Mouse (Mus musculus) c-Kit-positive CD71-positive TER-119-positive erythroid progenitor cells, embryonic 14.5 days (primary cell): ENCODE data around the gene Gpr83.
"Not testable (repeated sequence)": the region's sequence is repeated elsewhere in the genome, so short reads cannot be mapped to it uniquely, and the experiment has no call there.

Source experiments
- DNase-seq: peaks from one replicate; pipeline ENCODE4 v3.0.0-alpha.2; 2013; ENCODE audit warnings: low spot score

Gpr83 gene

GRCm38 (mm10) chr9:14870377-14870776 is 10.4 kb downstream of the Gpr83 start:
- DNase-seq: no peak

- no peak for DNase-seq
Observed at GRCm38 (mm10) chr9:14870802-14871201, 10.8 kb downstream of the Gpr83 start.

DNA sequence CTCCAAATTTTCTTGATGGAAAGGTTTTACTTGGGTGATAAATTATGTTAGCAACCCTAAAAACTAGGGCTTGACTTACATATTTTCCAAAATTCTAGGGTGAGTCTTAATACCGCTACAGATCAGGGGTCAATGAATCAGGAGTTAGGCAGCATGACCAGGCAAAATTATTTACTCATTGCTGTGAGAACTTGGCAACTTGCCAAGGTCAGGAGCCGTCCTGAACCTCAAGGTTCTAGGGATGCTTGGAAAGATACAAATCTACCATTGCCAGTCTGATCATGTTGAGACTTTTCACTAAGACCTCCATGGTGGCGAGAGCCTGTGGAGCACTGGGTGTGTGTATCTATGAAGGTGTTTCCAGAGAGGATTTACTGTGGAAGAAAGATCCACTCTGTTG is 11.5 kb downstream of the Gpr83 start:
- DNase-seq: no peak

GRCm38 (mm10) chr9:14872181-14872930 is 12.3 kb downstream of the Gpr83 start:
- DNase-seq: no peak

- DNase-seq: no peak
Observed at GRCm38 (mm10) chr9:14875743-14876507, 15.9 kb downstream of the Gpr83 start.

- DNase-seq: not testable (repeated sequence)
Observed at GRCm38 (mm10) chr9:14876566-14876965, 16.6 kb downstream of the Gpr83 start.

DNA sequence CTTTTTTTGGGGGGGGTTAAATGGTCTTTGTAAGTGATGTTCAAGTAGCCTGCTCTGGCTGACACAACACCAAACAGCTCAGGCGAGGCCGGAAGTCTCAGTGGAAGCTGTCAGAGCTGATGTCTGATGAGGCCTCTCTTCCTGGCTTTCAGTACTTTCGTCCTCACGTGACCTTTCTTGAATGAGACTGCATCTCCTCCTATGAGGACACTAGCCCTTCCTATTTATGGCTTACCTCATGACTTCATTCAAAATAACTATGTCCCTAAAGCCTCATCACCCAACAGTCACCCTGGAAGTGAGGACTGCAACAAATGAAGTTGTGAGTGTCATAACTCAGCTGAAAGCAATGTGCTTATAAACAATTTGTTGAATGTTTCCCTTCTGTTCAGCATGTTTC is 24.6 kb downstream of the Gpr83 start:
- no peak for DNase-seq

DNA sequence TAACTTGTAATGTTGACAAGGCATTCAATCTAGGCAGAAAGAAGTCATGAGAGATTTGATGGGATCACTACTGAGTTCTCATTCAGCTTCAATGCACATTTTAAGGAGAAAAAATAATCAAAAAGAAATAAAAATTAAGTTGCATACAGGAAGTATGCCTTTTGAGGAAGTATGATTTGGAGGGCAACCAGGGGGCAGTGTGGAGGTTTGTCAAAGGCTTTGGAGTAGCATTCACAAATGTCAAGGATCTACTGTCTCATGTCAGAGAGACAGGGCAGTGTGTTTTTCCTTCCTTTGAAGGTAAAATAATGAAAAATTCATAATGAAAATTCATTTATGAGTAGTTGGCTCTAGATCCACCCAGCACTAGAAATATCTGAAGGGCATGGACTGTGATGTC is 25.1 kb downstream of the Gpr83 start:
- no peak for DNase-seq

- no peak for DNase-seq
Observed at GRCm38 (mm10) chr9:14885954-14886353, 25.9 kb downstream of the Gpr83 start.

DNA sequence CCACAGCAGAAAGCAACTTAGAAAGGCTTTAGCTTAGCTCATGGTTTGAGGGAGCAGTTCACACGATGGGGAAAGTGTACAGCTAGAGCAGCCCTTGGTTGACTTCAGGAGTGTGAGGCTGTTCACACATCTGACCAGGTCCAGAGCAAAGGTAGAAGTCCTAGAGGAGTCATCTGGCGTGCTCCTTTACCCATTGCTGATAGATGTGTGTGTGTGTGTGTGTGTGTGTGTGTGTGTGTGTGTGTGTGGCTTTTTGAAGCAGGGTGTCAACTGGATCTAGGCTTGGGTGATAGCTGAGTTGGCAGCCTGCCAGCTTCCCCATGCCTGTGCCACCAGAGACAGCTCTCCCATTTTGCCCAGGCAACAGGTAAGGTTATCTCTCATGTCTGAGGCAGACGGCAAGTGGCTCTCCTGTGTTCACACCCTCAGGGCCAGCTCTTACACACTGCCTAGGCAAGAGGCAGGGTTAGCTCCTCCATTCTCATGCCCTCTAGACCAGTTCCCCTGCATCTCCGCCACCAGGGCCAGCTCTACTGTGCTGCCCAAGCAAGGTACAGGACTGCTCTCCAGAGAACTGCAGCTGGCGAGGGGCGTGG is 27.9 kb downstream of the Gpr83 start:
- DNase-seq: no peak

DNA sequence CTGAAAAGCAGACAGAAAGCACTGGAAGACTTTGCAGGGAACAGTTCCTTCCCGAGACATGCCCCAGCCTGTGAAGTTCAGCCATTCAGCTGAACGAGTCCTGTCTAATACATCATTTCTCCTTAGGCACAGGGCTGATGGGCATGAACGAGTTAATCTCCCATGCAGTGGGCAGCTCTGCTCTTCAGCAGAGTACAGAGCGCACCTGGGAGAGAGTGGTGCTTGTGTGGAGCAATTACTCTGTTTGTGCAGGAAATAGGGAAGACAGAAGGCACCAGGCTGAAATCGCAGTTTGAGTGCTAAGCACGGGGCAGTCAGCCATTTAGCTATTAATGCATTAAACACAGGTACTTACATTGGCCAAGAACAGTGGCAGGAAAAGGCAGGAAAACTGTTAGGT is 28.7 kb downstream of the Gpr83 start:
- DNase-seq: no peak

GRCm38 (mm10) chr9:14890699-14891098 is 30.7 kb downstream of the Gpr83 start:
- no peak for DNase-seq

- DNase-seq: no peak
Observed at GRCm38 (mm10) chr9:14891891-14892290, 31.9 kb downstream of the Gpr83 start.

- no peak for DNase-seq
Observed at GRCm38 (mm10) chr9:14893388-14893787, 33.4 kb downstream of the Gpr83 start.

DNA sequence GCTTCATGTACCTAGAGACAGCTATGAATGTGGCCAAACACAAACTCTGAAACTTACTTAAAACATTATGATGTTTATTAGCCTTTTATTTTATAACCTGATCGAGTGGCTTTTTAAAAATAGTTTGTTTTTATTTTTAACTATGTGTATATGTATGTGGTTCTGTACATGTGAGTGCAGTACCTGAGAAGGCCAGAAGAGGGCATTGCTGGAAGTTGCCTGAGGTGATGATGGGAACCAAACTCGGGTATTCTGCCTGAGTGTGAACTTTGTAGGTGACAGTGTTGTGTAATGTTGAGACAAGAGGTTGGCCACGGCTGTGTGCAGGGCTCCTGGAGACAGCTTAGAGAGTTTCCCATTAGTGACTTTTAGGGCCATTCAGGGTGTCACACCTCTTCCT is 34.6 kb downstream of the Gpr83 start:
- DNase-seq: no peak

DNA sequence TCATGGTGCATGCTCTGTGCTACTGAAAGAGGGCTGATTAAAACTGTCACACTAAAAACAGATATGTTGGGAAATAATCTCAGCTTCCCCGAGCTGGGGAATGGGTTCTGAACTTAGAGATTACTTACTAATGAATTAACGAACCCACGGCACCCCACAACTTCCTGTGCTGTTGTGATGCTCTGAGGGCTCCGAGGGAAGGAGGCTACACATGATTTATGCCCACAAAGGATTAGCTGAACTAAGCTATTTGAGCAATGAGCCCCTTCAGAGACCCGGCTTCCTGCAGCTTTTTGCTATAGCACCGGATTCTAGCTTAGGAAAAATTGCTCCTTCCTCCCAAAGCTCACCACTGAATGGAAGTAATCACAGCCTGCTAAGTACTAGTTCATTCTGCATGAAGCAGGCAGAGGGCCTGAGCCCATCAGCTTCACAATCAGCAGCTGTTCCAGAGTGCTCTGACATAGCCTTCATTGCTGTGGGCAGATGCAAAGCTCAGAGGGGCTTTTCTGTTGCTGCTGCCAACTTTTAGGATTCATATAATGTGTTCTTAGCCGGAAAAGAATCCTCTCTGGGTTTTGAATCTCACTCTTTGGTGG is 35.3 kb downstream of the Gpr83 start:
- no peak for DNase-seq

DNA sequence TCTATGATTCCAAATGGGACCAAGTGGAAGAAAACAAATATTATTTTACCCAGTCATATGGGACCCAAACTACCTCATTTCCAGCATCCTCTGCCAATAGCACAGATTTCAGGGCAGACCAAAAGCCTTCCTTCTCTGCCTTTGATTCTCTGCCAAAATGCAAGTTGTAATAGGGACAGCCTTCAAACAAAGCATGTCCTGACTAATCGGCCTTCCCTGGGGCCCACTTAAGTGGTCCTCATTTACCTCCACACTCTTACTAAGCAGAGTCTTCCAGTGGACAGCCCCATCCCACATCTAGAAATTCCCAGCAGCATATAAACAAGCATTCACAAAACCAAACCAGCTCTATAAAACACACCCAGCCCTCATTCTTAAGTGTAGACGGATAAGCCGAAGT is 37.1 kb downstream of the Gpr83 start:
- DNase-seq: no peak

GRCm38 (mm10) chr9:14901757-14902156 is 41.7 kb downstream of the Gpr83 start:
- no peak for DNase-seq

GRCm38 (mm10) chr9:14902416-14902815 is 42.4 kb downstream of the Gpr83 start:
- no peak for DNase-seq

DNA sequence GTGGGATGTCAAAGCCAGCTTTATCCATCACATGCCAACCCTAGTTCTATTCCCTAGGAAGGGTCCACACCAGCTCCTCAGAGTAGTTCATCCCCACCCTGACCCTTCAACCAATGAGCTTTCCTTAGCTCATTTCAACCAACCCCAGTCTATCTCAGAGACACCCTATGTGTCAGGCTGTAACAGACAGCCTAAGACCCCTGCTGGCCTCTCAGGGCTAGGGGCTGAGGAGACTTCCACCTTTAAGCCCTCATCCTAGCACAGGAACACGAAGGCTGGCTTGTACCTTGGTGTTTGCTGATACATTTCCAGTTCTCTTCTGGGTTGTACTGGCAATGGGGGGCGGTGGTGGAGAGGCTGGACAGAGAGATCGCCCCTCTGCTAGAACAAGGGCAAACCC is 43.0 kb downstream of the Gpr83 start:
- no peak for DNase-seq

DNA sequence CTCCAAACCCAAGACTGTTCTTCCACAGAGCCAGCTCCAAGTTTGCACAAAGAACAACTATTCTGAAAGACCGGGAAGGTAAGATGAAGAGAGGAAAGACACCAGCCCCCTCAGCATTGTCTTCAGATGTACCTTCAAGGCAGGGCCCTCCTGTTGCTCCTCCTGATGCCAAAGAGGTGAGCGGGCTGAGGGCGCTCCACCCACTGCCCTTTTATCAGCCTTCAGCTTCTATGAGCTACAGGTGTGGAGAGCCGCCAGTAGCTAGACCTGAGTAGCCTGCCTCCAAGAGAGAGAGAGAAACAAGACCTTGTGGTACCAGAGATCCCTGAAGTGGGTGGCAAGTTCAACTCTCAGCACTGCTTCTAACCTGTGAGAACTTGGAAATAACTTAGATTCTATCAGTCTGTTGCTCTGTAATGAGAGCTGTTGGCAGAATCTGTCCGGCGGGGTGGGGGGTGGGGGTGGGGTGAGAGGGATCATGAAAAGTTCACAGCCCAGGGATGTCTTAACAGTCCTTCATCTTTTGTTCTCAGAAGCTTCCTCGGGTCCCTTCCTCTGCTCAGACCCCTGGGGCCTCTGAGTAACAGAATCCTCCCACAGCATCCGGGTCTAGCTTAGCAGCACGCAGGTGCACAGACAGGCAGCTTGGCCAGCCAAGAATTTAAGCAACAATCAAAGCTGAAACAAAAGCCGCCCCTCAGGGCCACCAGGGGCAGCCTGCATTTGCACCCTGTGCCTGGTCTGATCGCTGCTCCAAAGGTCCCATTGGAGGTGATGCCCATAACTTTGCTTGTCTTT is 43.8 kb downstream of the Gpr83 start, which contains the start of gene Izumo1r:
Izumo1r (minus strand) TSS at position 369 of the 798 bp plus-strand sequence.
- no peak for DNase-seq
